Mouse (Mus musculus): ENCODE data around the gene Irf1.

DNA sequence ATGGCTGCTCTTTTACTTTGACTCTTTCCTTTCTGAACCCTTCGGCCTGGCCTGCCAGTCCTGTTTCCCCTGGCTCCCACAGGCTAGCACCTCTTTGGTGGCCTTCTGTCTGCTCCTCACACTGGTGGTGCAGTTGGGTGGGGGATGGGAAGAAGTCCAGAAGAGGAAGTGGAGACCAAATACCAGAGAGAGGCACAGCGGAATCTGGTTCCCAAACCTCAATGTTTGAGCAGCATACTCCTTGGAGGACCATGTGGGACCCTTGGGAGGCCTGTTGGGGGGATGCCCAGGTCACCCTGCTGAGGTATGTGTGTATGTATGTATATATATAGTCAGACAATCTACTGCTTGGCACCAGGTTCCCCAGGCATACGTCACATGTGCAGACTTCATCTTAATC, 24.2 kb downstream of the Irf1 start:
- TF ChIP-seq POLR2A (IDR thresholded peaks at IDR 0.05; ENCODE audit: borderline replicate concordance, extremely low read depth, insufficient read depth, insufficient read length, poor library complexity, severe bottlenecking) (no peak), CTCF (IDR thresholded peaks at IDR 0.05; ENCODE audit: borderline replicate concordance, extremely low read depth, insufficient read depth, insufficient read length) (no peak)
